Mouse (Mus musculus) lung, postnatal 0 days (tissue): ENCODE measurements around the gene Gpd2. TPM values are rescaled to one million over a fixed set of nuclear protein-coding genes. Genes with fewer than 3 reads are reported as not detected.

Experiments used
- ATAC-seq: fragments of 200-750 bp; cut with Nextera tagmentation; 2 replicates; pipeline ENCODE4 v1.8.0; 2017; ENCODE audit warnings: moderate library complexity
- DNase-seq: peaks from one replicate; pipeline ENCODE4 v3.0.0-alpha.2; 2016; ENCODE audit warnings: low spot score
- H3K27ac ChIP-seq: fragments of 300-500 bp; sonication (generic); 2 replicates; pipeline ENCODE4 v1.5.1; 2014; ENCODE audit warnings: antibody characterized with exemption, mild to moderate bottlenecking, low read length, mixed read lengths
- H3K27me3 ChIP-seq: fragments of 300-500 bp; sonication (generic); replicated peaks from 2 replicates; pipeline ENCODE4 v1.6.1; 2014; ENCODE audit warnings: low read length, mixed read lengths; ENCODE audit not compliant: insufficient read depth
- H3K36me3 ChIP-seq: fragments of 300-500 bp; sonication (generic); 2 replicates; pipeline ENCODE4 v1.6.1; 2014; ENCODE audit warnings: low read length, mixed read lengths; ENCODE audit not compliant: insufficient read depth
- H3K4me1 ChIP-seq: fragments of 300-500 bp; sonication (generic); 2 replicates; pipeline ENCODE4 v1.6.1; 2014; ENCODE audit warnings: antibody characterized with exemption, low read depth, low read length, mixed read lengths; ENCODE audit not compliant: insufficient read depth
- H3K4me2 ChIP-seq: fragments of 300-500 bp; sonication (generic); replicated peaks from 2 replicates; pipeline ENCODE4 v1.6.1; 2014; ENCODE audit warnings: low read depth, mild to moderate bottlenecking, low read length, moderate library complexity, mixed read lengths
- H3K4me3 ChIP-seq: fragments of 300-500 bp; sonication (generic); 2 replicates; pipeline ENCODE4 v1.5.1; 2014; ENCODE audit warnings: low read depth, low read length
- H3K9ac ChIP-seq: fragments of 300-500 bp; sonication (generic); replicated peaks from 2 replicates; pipeline ENCODE4 v1.6.1; 2014; ENCODE audit warnings: low read depth, mild to moderate bottlenecking
- H3K9me3 ChIP-seq: fragments of 300-500 bp; sonication (generic); 2 replicates; pipeline ENCODE4 v1.6.1; 2016; ENCODE audit warnings: low read length, mixed read lengths
- CTCF ChIP-seq: IDR thresholded peaks from 2 replicates; pipeline ENCODE4 v1.5.1; 2016; ENCODE audit warnings: antibody characterized with exemption, mild to moderate bottlenecking
- EP300 ChIP-seq: IDR thresholded peaks from 2 replicates; pipeline ENCODE4 v1.6.1; 2016; ENCODE audit warnings: antibody characterized with exemption, mild to moderate bottlenecking, control low read depth
- WGBS: fragments of 180-500 bp; shearing (Covaris S2); extraction: QIAGEN DNeasy Blood & Tissue Kit; methylation state at CpG from one replicate; pipeline ENCODE4 v1.1.7; 2014; 5-methylcytosine and 5-hydroxymethylcytosine counted together
- polyA plus RNA-seq: library from polyadenylated mRNA; unstranded; fragments of >200 nt; fragmentation: Nextera tagmentation; extraction: Ambion mirVana; gene quantifications from 2 replicates; pipeline ENCODE4 v1.2.1, GENCODE M21; 2015

The Gpd2 gene
- polyA plus RNA-seq, 1 experiment from 2014 or later: 12.9 TPM

GRCm38 (mm10) chr2:57283791-57284190 is 46.4 kb downstream of the Gpd2 start:
- no peak overlapping the region for H3K9ac ChIP-seq
- no peaks in the 10 kb centered on the region for H3K36me3 ChIP-seq
- WGBS: 93% methylated on average over 7 of the region's 7 CpGs
- H3K4me3 ChIP-seq: no peak overlapping the region
- no peak for ATAC-seq
- no peak for DNase-seq
- H3K4me2 ChIP-seq: no peak overlapping the region
- H3K27ac ChIP-seq: no peak overlapping the region
- no peaks in the 10 kb centered on the region for H3K4me1 ChIP-seq
- no peaks in the 10 kb centered on the region for H3K9me3 ChIP-seq
- TF ChIP-seq EP300 (no peak), CTCF (no peak)
- no peaks in the 10 kb centered on the region for H3K27me3 ChIP-seq

- Histone ChIP-seq H3K4me1 (no peaks in the 10 kb centered on the region), H3K36me3 (no peaks in the 10 kb centered on the region), H3K9me3 (no peaks in the 10 kb centered on the region), H3K4me3 (no peak overlapping the region), H3K27ac (no peak overlapping the region), H3K9ac (no peak overlapping the region), H3K27me3 (no peaks in the 10 kb centered on the region), H3K4me2 (no peak overlapping the region)
- TF ChIP-seq EP300: no peak
- no peak for TF ChIP-seq CTCF
- ATAC-seq: no peak
- no peak for DNase-seq
- WGBS: 86% methylated on average over 4 of the region's 4 CpGs
Measured at GRCm38 (mm10) chr2:57285197-57285596, 47.8 kb downstream of the Gpd2 start.

DNA sequence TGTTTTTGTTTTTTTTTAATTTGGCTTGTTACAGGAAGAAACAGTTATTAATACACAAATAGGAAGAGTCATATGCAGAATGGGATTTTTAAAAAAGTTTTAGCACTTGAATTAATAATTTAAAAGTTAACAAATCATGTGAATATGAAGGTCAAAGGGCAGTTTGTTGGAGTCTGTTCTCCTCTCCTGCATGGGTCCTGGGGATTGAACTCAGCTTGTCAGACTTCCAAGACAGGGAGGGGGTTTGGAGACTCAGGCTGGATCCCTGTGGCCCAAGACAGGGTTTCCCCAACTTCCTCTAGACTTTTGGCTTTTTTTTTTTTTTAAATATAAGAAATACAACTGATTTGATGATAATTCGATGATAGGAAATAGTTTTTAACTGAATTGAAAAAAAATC is 50.6 kb downstream of the Gpd2 start:
- Histone ChIP-seq H3K4me2 (no peak overlapping the region), H3K9me3 (no peaks in the 10 kb centered on the region), H3K4me1 (no peaks in the 10 kb centered on the region), H3K4me3 (no peak overlapping the region), H3K27ac (no peak overlapping the region), H3K9ac (no peak overlapping the region), H3K36me3 (no peaks in the 10 kb centered on the region), H3K27me3 (no peaks in the 10 kb centered on the region)
- TF ChIP-seq EP300 (no peak), CTCF (no peak)
- WGBS: 89% methylated on average over 1 of the region's 1 CpGs
- DNase-seq (no peak), ATAC-seq (no peak)

DNA sequence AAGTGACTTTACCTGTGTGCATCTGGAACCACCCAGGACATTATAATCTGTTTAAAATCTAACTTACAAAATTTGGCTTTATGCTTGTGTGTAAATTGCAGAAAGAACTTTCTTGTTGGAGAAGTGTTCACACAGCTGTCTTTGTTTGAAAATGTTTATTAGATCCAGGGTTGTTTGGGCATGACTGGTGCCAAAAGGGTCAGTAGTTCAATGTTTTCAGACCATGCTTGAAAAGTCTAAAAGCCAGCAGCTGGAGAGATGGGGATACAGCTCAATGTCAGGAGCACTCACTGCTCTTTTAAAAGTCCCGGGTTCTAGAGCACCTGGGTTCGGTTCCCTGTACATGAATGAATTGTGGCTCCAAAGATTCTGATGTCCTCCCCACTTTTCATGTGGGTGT is 56.1 kb downstream of the Gpd2 start:
- Histone ChIP-seq H3K4me3 (no peak overlapping the region), H3K9ac (no peak overlapping the region), H3K4me2 (no peak overlapping the region), H3K4me1 (no peaks in the 10 kb centered on the region), H3K9me3 (no peaks in the 10 kb centered on the region), H3K27me3 (no peaks in the 10 kb centered on the region), H3K27ac (no peak overlapping the region), H3K36me3 (no peaks in the 10 kb centered on the region)
- 78% methylated on average over 2 of the region's 2 CpGs for WGBS
- DNase-seq: no peak
- TF ChIP-seq CTCF: no peak
- no peak for TF ChIP-seq EP300
- no peak for ATAC-seq

DNA sequence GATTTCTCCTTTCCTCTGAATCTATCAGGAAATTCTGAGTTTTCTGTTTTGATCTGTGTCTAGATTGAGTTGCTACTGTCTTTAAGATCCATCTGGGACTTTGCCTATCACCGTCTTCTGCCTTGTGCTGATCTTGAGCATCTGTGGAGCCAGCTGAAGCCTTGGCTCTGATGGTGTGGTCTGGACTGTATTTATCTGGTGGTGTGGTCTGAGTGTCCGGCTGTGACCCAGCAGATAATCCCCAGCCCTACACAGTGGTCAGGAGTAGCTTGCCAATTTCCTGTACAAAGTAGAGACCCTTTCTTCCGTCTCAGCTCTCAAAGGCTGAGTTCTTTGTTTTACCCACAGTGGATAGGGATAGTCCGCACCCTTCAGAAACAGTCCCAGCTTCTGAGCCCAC is 58.6 kb downstream of the Gpd2 start:
- Histone ChIP-seq H3K4me1 (no peaks in the 10 kb centered on the region), H3K9ac (no peak overlapping the region), H3K36me3 (no peaks in the 10 kb centered on the region), H3K27ac (no peak overlapping the region), H3K9me3 (no peaks in the 10 kb centered on the region), H3K4me3 (no peak overlapping the region), H3K4me2 (no peak overlapping the region), H3K27me3 (no peaks in the 10 kb centered on the region)
- TF ChIP-seq CTCF: no peak
- TF ChIP-seq EP300: no peak
- DNase-seq (no peak), ATAC-seq (no peak)
- 71% methylated on average over 4 of the region's 4 CpGs for WGBS

DNA sequence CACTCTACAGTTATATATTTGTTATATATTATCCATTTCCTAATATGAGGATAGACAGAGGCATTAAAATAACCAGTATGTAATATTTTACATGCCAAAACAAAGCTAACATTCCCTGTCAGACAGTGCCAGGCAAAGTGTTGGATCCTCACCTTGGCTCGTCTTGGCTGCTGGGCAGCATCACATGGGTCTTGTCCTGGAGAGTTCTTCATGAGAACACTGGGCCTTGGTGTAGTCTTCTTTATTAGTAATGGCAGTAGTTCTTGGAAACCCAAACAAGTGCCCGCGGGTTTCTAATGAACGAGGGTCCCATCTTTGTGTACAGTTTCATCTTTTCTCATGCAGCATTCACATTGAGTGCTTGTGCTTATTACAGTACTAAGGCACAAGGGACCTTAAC is 59.8 kb downstream of the Gpd2 start:
- H3K4me3 ChIP-seq: no peak overlapping the region
- no peak overlapping the region for H3K9ac ChIP-seq
- DNase-seq (no peak), ATAC-seq (no peak)
- H3K27me3 ChIP-seq: no peaks in the 10 kb centered on the region
- H3K27ac ChIP-seq: no peak overlapping the region
- TF ChIP-seq CTCF (no peak), EP300 (no peak)
- H3K9me3 ChIP-seq: no peaks in the 10 kb centered on the region
- H3K36me3 ChIP-seq: no peaks in the 10 kb centered on the region
- 87% methylated on average over 4 of the region's 4 CpGs for WGBS
- H3K4me2 ChIP-seq: no peak overlapping the region
- no peaks in the 10 kb centered on the region for H3K4me1 ChIP-seq

- Histone ChIP-seq H3K4me1 (no peaks in the 10 kb centered on the region), H3K27ac (no peak overlapping the region), H3K27me3 (no peaks in the 10 kb centered on the region), H3K4me3 (no peak overlapping the region), H3K4me2 (no peak overlapping the region), H3K36me3 (no peaks in the 10 kb centered on the region), H3K9ac (no peak overlapping the region), H3K9me3 (no peaks in the 10 kb centered on the region)
- 45% methylated on average over 3 of the region's 3 CpGs for WGBS
- no peak for DNase-seq
- TF ChIP-seq CTCF (no peak), EP300 (no peak)
- peak; percentile 40; the same call in 1 of the 2 replicates for ATAC-seq
Measured at GRCm38 (mm10) chr2:57301539-57301938, 64.1 kb downstream of the Gpd2 start.
